Mouse (Mus musculus) T-helper 1 cell (primary cell): Measurements from ENCODE around the gene Grik3.

Source experiments
- in situ Hi-C: fragments of 300-600 bp; cut with MboI, MseI; formaldehyde crosslinking; loops from one replicate; pipeline ENCODE4 v1.15.1; 2025; ENCODE audit warnings: high pct_unique_total_duplicates

Gene Grik3

DNA sequence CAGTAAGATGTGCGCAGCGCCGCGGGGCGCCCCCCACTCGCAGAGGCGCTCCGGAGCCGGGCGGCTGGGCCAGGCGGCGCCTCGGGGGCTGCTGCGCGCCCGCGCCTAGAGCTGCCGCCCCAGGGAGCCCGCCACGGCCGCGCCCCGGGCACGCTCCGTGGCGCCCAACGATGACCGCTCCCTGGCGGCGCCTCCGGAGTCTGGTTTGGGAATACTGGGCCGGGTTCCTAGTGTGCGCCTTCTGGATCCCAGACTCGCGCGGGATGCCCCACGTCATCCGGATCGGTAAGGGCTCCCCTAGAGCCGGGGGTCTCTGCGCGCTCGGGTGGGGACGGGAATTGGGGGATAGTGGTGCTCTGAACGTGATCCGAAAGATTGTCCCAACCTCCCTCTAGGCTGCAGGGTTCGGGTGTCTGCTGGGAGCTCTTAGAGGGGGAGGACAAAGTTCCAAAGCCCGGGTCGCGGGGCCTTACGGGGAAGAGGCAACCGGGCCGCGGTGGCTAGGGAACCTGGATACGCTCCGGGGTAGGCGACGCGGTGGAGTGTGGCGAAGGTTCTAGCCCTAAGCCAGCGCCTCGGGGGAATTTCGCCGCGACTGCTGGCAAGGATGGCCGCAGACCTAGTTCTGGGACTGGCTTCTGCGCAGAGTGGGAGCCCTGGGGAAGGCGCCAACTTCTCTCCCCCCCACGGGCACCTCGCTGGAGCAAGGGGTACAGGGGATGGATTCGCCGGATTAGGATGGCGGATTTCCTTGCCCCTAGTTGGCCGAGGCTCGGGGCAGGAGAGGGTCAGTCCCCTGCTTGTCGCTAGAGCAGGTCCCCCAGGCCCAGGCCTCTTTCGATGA is at the start of gene Grik3:
Grik3 (plus strand) TSS at position 40 of the 844 bp plus-strand sequence.
- in situ Hi-C loops, result no loop called here

DNA sequence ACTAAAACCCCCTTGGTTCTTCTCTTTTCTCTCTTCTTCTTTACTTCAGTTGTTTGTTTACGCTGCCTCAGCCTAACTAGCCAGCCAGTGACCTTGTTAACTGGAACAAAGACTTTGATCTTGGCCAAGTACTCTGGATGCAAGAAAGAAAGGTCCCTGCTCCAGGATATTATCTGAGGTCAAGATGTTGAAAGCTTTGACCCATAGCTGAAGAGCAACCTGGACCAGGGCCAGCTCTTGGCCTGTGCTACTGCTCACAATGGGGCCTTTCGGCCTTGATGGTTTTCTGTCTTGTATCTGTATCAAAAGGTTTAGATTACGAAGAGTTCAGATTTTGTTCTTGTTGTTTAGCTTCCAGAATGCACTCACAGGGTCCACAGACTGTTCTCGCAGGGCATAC is 48.7 kb upstream of the Grik3 start:
- in situ Hi-C loops, result no loop called here

DNA sequence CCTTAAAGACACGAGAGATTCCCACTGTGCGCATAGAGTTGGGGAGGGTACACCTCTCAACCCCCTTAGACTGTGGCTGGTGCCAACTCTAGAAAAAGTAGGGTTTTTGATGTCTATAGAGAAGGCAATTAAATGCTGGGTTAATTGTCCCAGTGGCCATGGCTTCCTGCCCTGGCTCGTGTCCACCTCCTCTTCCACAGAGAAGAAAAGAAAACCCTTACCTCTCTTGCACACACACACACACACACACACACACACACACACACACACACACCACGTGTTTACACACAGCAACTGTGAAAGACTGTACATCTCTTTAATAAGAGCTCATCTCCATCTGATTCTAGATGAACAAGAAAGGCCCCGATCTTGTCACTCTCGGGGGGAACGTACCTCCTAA is 46.1 kb upstream of the Grik3 start:
- in situ Hi-C loops, result no loop called here

DNA sequence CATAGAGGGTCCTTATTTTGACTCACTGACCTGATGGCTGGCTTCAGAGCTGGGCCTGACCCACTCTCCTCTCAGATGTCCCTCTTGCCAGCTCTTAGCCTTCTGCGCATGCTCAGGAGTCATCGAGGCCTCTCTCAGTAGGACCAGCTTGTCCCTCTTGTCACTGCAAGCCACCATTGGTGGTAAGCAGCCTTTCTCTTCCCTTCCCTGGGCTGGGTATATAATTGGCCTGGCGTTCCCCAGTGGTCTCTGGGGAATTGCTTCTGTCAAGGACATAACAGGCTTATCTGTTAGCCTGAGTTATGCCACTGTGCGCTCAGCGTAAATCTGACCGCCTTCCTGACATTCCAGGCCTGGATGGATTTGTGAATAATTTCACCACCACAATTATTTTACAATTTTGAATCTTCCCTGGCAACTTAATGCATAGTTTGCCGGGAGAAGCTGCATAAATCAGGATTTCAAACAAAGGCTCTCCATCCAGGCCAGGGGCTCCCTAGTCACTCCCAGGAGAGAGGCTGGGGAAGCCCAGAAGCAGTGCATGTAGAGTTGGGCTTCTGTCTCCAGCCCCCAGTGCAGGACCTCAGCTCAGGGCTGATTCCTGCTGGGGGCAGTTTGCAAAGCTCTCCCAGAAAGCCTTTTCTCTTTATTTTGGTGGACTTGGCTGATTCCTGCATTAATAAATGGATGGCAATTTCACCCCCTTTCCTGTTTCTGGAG is 39.7 kb upstream of the Grik3 start:
- in situ Hi-C loops, result no loop called here

DNA sequence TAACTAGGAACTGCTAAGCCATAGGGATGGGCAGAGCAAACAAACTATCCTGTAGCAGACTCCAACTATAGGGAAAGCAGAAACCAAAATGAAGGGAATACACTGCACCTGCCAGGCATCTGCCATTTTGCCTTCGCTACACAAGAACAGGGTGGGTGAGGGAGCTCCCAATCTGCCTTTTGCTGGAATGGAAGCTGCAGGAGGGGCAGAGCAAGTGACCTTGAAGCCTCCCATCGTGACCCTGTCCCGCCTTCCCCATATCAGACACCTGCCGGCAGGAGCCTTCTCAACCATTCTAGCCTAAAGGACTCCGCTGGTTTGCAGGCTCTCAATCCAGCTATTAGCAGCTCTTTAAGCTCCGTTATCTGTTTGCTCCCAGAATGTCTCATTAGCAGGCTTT is 38.7 kb upstream of the Grik3 start:
- in situ Hi-C loops, result no loop called here

DNA sequence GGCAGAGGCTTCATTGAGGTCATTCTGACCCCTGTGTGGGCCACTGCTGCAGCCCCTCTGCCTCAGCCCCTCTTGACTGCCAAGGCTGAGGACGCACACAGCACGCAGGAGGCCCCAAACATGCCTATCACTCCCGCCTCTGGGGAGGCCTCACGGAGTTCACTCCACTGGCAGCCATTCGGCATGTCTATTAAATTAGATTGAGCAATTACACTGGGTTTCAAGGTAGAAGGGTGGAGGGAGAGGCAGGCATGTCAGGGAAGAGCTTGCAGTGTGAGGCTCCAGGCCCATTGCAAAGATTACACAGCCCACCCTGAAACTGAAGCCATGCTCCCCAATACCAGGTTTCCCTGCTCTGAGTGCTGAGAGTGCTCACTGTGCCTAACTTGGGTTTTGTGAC is 34.0 kb upstream of the Grik3 start:
- in situ Hi-C loops, result no loop called here

DNA sequence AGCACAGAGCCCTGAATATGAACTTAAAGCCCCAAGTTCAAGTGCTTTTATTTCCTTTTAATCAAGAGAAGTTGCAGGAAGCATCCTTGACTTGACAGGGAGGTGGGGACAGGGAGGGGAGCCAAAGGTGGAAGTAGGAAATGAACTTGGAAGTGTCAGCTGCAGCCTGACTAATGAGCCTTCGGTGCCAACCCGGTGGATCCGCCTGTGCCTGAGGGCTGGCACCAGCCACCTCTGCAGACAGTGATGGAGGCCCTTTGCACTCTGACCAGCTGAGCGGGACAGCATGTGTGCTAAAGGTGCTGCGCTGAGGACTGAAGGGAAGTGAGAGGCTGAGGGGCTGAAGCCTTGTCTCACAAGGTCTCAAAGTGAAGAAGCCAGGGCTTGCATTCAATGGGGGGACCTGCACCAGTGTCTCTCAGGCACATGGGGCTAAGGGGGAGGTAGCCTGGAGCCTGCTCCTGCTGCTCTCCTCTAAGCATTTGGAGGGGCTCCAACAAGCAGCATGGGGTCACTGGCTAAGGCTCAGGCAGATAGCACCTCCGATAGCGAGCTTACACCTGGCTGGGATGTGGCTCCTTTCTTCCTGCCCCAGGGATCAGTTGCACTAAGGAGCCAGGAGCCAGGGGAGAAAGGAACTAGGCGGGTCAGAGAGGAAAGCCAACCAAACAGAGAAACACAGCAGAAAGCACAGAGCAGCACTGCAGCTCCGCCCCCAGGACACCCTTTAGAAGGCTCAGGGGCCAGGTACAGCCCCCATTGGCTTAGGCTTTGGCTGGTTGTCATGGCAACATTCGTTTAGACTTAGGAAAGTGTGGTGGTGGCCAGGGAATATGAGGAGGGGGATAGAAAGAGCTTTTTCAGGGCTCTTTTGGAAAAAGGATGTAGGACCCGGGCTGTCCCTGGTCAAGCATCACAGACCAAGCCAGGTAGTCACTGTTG is 33.1 kb upstream of the Grik3 start:
- in situ Hi-C loops, result no loop called here

DNA sequence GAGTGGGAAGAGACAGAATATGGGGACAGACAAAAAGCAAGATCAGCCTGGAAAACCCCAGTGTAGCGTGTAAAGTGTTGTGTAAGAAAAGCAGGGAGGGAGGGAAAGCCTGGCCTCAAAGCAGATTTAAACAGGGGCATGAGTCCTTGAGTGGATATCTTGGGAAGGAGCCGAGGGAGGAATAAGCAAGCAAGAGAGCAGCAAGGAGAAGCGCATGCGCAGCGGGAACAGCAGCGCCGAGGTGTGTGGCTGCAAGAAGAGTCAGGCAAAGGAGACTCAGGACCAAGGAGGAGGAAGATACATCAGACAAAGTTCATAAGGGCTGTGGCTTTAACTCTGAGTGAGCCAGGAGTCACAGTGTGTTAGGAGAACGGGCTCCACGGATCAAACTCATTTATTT is 30.7 kb upstream of the Grik3 start:
- in situ Hi-C loops, result no loop called here

DNA sequence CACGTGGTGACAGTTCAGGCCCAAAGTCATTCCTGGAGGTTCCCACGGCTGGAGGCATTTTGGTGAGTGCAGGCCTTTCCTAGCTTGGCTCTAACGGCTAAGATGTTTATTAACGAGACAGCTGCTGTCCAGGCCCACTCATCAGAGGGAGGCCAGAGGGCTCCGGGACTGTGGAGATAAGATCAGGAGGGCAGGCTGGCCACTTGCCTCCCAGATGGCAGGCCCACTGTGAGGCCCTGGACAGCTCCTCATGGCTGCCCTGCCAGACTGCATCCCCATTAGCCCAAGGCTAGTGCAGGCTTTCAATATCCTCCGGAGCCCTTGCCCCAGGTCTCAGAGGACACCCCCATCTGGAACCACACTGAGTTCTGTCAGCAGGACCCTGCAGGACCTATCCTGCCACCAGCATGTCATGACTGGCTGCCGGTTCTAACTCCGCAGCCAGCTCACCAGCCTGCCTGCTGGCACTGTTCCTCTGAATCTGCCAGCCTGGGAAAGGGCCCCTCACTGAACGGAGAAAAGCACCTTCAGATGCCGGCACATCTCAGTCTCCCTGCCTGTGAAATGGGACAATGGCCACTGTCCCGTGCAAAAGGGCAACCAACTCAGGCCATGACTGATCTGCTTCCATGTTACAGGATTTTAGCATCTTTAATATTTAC is 20.7 kb upstream of the Grik3 start:
- in situ Hi-C loops, result no loop called here

DNA sequence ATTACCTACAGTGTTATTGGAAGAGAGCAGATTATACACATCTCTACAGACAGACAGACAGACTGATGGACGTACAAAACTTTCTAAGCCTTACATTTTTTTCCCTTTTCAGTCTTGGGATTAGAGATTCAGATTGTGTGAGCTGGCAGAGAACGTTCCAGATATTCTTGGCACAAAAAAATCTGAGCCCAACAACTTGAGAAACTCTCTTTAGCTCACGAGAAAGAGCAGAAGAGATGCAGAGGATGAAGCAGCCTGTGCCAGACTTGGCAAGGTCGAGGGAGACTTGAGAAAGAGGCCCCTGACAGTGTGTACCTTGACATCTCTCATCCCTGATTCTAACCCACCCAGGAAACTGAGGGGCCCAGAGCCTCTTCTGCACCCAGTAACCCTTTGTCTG is 15.6 kb upstream of the Grik3 start:
- in situ Hi-C loops, result no loop called here

DNA sequence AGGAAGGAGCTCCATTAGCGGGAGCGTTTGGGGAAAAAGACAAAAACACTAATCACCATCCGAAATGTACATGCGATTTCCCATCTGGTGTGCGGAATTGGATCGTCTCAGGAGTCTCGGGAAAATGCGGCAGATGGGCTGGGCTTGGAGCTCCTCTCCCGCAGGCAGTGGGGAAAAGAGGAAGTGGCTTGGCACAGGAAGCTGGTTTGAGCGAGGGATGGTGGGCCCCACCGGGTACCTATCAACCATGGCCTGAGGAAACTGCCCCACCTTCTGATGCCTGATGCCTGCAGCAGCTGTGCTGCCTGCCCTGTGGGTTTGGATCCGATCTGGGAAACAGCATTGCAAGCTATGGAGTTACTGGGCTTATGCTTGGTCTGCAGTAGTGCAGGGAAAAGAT is 12.4 kb upstream of the Grik3 start:
- in situ Hi-C loops, result no loop called here

DNA sequence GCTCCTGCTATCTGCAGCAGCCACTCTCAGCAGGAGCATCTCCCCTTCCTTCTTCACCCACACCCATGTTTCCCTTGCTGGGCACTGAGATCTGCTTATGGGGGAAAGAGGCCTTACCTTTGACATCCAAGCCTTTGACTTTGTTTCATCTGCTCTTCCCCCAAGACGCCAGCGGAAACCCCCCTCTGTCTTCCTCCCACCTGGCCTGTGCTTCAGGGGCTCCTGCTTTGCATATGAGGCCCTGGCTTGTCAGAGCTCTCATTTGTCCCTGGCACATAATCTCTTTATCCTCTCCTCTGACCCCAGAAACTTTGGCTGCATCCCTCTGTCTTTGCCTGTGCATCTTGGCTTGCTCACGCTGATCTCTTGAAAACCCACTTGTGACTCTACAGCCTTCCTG is 9.2 kb upstream of the Grik3 start:
- in situ Hi-C loops, result no loop called here

DNA sequence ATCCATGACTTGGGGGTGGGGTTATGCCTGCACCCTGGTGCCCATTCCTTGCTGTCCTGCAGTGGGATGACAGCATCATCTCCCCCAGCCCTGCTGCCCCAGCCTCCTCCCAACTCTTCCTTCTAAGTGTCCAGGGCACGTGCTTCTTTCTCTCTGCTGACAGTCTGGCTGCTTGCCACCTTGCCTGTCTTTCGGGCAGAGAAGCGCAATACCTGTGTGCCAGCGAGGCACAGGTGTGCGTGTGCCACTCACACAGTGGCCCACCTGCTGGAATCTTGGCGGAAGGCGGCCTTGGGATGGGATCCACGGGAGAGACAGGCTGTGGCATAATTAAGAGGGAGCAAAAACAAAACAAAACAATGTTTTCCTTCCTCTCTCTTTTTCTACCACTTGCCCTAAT is 6.4 kb upstream of the Grik3 start:
- in situ Hi-C loops, result no loop called here

DNA sequence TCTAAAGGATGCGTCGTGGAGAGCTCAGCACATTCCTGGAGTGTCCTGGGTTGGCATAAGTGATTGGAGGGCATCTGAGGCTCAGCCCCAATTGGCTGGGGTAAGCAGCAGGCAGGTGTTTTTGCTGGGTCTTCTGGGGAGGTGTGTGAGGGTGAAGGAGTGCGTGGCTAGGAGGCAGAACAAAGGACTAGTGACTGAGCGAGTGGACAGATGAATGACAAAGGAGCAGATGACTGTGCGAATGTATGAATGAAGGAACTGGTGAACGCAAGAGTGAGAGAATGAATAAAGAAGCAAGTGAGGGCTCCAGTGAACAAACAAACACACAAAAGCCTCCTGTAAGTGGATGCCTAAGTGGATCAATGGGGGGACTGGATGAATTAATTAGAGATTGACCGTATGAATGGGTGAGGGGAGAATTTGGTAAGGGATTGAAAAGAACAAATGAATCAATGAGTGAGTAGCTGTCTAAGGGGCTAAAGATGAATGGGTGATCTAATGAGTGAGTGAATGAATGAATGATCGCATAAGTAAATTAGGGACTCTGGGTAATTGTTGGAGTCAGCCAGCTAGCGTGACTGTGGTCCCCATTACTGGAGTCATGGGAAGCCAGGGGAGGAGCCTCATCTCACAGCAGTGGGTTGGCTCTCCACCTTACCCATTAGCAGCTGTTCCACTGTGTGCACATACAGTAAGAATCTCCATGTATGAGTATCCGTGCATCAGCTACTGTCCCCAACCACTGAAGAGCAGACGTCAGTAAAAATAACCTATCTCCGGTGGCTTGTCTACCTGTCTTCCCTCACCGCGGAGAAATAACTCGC is 4.9 kb upstream of the Grik3 start:
- in situ Hi-C loops, result no loop called here

DNA sequence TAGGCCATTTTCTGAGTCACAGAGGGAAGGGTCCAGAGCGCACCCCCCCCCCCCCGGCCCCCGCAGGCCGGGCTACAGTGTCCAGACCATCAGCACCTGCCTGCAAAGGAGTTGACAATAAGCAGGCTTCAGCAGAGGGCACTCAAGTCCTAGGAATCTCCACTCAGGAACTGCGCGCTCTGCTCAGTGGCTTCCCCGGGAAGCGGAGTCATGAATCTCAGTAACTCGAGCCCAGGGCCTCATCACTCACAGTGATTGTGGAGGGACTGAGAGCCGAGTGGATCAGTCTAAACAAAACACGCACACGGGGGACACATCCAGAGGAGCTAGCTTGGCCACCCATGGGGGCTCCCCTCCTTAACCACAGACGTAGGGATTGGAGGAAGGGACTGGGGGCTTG is 3.9 kb upstream of the Grik3 start:
- in situ Hi-C loops, result no loop called here

DNA sequence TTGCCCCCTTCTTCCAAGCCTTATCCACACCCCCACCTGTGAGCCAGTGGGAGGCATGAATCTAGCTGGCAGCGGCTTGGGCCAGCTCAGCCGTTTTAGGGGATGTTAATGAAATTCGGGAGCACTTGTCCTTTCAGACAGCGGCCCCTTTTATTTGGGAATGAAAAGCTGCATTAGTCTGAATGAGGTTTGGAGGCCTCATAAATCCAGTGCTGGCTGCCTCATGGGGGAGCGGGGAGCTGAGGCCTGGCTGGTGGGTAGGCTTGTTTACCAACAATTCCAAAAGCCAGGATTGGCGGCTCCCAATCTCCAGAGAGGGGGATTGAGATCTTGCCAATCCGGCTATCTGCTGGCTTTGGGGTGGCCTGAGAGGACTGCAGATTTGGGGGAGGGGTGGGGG is 3.5 kb upstream of the Grik3 start:
- in situ Hi-C loops, result no loop called here

DNA sequence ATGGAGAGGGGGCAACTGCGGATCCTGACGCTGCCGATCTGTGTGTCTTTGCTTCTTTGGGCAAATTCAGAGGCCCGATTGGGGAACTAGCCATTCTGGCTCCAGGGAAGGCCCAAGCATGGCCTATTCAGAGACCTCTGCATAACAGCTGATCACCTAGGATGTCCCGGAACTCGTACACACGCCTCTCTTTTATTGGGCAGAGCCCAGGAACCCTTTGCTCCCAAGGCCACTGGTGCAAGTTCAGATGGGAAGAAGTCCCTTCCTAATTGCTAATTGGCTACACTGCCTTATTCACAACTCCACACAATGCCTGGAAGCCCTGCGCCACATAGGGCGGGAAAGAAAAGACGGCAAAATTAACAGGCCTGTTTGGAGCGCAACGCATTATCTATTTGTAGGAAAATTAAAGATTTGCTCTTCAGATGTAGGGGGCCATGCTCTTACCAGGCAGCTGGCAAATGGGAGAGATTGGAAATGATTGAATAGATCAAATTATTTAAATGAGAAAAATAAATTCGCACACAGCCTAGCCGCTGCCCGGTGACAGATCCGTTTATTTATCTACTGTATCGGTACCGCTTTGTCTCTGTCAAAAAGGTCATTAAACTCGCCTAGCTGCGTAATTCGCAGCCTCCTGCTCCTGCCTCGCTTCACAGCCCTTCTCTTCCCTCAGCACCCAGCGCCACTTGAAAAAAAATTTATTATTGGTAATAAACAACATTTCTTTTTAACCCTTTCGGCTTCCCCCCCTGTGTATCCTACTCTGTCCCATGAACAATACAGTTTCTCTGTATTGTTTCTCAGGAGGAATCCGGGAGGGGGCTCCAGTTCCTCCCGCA is 1.5 kb upstream of the Grik3 start:
- in situ Hi-C loops, result no loop called here

DNA sequence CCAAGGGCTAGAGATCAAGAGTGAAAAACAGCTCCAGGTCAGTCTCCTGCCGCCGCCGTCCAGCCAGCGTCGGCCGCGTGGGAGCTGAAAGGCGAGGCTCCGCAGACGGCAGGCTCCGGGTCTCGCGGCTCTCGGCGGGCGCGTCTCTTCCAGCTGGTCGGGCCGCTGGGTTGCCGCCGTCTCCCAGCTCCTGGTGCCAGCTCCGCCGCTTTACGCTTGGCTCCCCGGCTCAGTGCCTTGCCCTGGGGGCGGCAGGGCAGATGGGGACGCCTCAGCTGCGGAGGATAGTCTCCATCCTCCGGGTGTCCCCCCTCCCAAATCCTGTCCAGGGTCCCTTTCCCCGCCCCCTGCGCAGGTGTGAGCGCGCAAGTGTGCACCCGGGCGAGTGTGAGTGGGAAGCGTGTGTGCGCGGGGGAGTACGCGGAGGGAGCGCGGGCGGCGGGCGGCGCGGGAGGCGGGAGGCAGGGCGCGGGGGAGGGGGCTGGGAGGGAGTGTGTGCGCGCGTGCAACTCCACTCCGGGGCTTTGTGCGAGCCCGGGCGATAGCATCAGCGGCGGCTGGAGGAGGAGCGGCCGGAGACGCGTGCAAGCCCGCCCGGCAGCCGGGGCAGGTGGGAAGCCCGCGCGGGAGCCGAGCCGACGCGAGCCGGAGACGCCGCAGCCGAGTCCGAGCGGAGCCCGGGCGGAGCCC is 454 bp upstream of the Grik3 start:
- in situ Hi-C loops, result no loop called here

DNA sequence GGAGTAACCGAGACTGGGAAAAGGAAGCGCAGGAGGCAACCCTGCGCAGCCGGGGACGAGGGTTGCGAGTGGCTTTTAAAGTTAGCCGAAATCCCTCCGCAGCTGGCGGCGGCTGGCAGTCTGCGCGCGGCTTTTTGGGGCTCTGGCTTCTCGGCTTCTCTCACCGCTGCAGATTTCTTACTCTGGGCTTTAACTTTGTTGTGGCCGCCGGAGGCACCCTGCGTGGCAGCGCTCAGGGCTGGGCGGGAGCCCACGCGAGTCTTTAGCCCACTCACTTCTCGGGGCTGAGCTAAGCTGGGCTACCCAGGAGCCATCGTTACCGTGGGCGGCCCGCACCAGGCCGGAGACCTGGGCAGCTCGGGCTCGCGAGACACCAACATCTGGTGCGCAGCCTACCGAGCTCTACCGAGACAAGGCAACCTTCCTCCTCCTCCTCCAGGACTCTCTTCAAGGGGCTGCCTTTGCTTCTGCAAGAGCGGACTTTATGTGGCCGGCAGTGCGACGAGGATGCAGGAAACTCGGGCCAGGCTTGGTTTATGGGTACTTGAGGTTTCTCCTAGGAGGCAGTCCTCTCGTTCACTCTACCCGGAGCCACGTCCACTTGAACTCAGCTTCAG is 1.1 kb downstream of the Grik3 start:
- in situ Hi-C loops, result no loop called here
